Mouse (Mus musculus): ENCODE results near the gene Gm49510.
A peak's percentile ranks its signal among the peaks of the same experiment; 100 is the strongest.

GRCm38 (mm10) chr15:78956351-78956750 is 56.9 kb downstream of the Gm49510 start:
- TF ChIP-seq CTCF (conservative IDR thresholded peaks at IDR 0.05 in 1 of 2, IDR thresholded peaks at IDR 0.05 in 1 of 2; ENCODE audit: low read depth in 2 of 2, low read length in 2 of 2) (peak; percentile 57 to 63), SMC3 (IDR thresholded peaks at IDR 0.05; ENCODE audit: low read depth, low read length) (peak; percentile 30; the same call in 1 of the 2 replicates), MEF2A (IDR thresholded peaks at IDR 0.05; ENCODE audit: borderline replicate concordance, low read depth, low read length) (no peak), MAZ (IDR thresholded peaks at IDR 0.05; ENCODE audit: low read depth, low read length) (no peak), POLR2A (IDR thresholded peaks at IDR 0.05; ENCODE audit: low read depth, low read length) (no peak), USF2 (conservative IDR thresholded peaks at IDR 0.05; ENCODE audit: low read depth, low read length) (no peak), EP300 (IDR thresholded peaks at IDR 0.05; ENCODE audit: low read length) (no peak), ZNF384 (IDR thresholded peaks at IDR 0.05; ENCODE audit: low read depth, low read length) (no peak), ZKSCAN1 (IDR thresholded peaks at IDR 0.05; ENCODE audit: borderline replicate concordance, low read depth, low read length) (no peak)
